Mouse (Mus musculus): ENCODE measurements around the gene Uba52.

- TF ChIP-seq CTCF (IDR thresholded peaks at IDR 0.05; ENCODE audit: control insufficient read depth, insufficient read depth, insufficient replicate concordance, low read depth, low read length) (no peak), POLR2A (IDR thresholded peaks at IDR 0.05; ENCODE audit: control insufficient read depth, low read depth, low read length) (peak; percentile 39; the same call in 1 of the 2 replicates)
Observed at GRCm38 (mm10) chr8:70500386-70501301, 10.0 kb downstream of the Uba52 start.

All from testis, adult 2 months (tissue).